Mouse (Mus musculus): Measurements from ENCODE around the gene Cybrd1. TPM values are rescaled to one million over a fixed set of nuclear protein-coding genes. Genes with fewer than 3 reads are reported as not detected.

Gene Cybrd1
- polyA plus RNA-seq, 1 experiment: 3.1 TPM

GRCm38 (mm10) chr2:71191391-71192194 is 73.9 kb downstream of the Cybrd1 start:
- WGBS: 52% methylated on average over 16 of the region's 16 CpGs
- DNase-seq: no peak

GRCm38 (mm10) chr2:71192195-71192807 is 74.6 kb downstream of the Cybrd1 start:
- TF ChIP-seq CTCF (IDR thresholded peaks at IDR 0.05; ENCODE audit: borderline replicate concordance, control insufficient read depth, extremely low read depth, insufficient read depth, low read length, poor library complexity) (no peak), POLR2A (IDR thresholded peaks at IDR 0.05; ENCODE audit: control insufficient read depth, extremely low read depth, insufficient read depth, low read length, poor library complexity) (no peak)
- Histone ChIP-seq H3K4me1 (replicated peaks; ENCODE audit: control insufficient read depth, insufficient read depth, low read length) (no peaks in the 10 kb centered on the region), H3K4me3 (ENCODE audit: control insufficient read depth, insufficient read depth, low read length) (no peak overlapping the region), H3K27ac (ENCODE audit: control insufficient read depth, insufficient read depth, low read length) (no peak overlapping the region), H3K27me3 (ENCODE audit: control insufficient read depth, insufficient read depth, low read length) (no peaks in the 10 kb centered on the region), H3K36me3 (ENCODE audit: control insufficient read depth, insufficient read depth, low read length) (no peaks in the 10 kb centered on the region)
- no peak for DNase-seq
- 73% methylated on average over 17 of the region's 17 CpGs for WGBS

More at GRCm38 (mm10) chr2:71191391-71192194, 73.9 kb downstream of the Cybrd1 start:
- Histone ChIP-seq H3K27me3 (ENCODE audit: control insufficient read depth, insufficient read depth, low read length) (no peaks in the 10 kb centered on the region), H3K36me3 (ENCODE audit: control insufficient read depth, insufficient read depth, low read length) (no peaks in the 10 kb centered on the region), H3K27ac (ENCODE audit: control insufficient read depth, insufficient read depth, low read length) (no peak overlapping the region), H3K4me3 (ENCODE audit: control insufficient read depth, insufficient read depth, low read length) (no peak overlapping the region), H3K4me1 (replicated peaks; ENCODE audit: control insufficient read depth, insufficient read depth, low read length) (no peaks in the 10 kb centered on the region)
- TF ChIP-seq CTCF (IDR thresholded peaks at IDR 0.05; ENCODE audit: borderline replicate concordance, control insufficient read depth, extremely low read depth, insufficient read depth, low read length, poor library complexity) (no peak), POLR2A (IDR thresholded peaks at IDR 0.05; ENCODE audit: control insufficient read depth, extremely low read depth, insufficient read depth, low read length, poor library complexity) (no peak)

Other genes starting within 250 kb of the Cybrd1 start
- 10.2 and 12.0 TPM in 2 replicates for gene Dcaf17, start 62.6 kb upstream of the Cybrd1 start, polyA plus RNA-seq (2012; rRNA removed)
- gene Mettl8, start 62.3 kb upstream of the Cybrd1 start, polyA plus RNA-seq (2012; rRNA removed): 17.2 and 18.9 TPM in 2 replicates
- 22.8 and 26.2 TPM in 2 replicates for gene Dync1i2, start 93.8 kb downstream of the Cybrd1 start, polyA plus RNA-seq (2012; rRNA removed)
- gene Slc25a12, start 249.8 kb downstream of the Cybrd1 start, polyA plus RNA-seq (2012; rRNA removed): 52.2 and 52.9 TPM in 2 replicates